Mouse (Mus musculus) Patski (cell line): ENCODE measurements around the gene Pold1. TPM values are rescaled to one million over a fixed set of nuclear protein-coding genes. Genes with fewer than 3 reads are reported as not detected.

Source experiments
- ATAC-seq: fragments of 100-300 bp; one replicate; pipeline ENCODE4 v1.8.0; 2021
- CTCF ChIA-PET: fragments of 350-600 bp; sonication (Branson Sonifier 250); formaldehyde crosslinking; loops from one replicate; lab custom pipeline; 2022; ENCODE audit warnings: inconsistent platforms; lab: Charles Lee
- POLR2A ChIA-PET: fragments of 350-600 bp; sonication (Branson Sonifier 250); formaldehyde crosslinking; loops from one replicate; lab custom pipeline; 2022; ENCODE audit warnings: antibody characterized with exemption, inconsistent platforms; lab: Charles Lee
- DNase-seq: peaks from one replicate; pipeline ENCODE4 v3.0.0-alpha.2; 2011; ENCODE audit warnings: low read depth, low spot score
- H3K27me3 ChIP-seq: fragments of 371-371 bp; one replicate; pipeline ENCODE4 v1.5.1; 2021
- CTCF ChIP-seq: fragments of 100-300 bp; IDR thresholded peaks from one replicate; pipeline ENCODE4 v1.5.1; 2021
- in situ Hi-C: fragments of 300-500 bp; cut with MboI; formaldehyde crosslinking; loops from 3 replicates; pipeline ENCODE4 v1.11.1; 2018; ENCODE audit warnings: low pct_unique_long_range_greater_than_20kb, mixed read lengths
- polyA plus RNA-seq: library from polyadenylated mRNA; unstranded; gene quantifications from one replicate; pipeline ENCODE4 v1.2.3, GENCODE M21; 2021

Pold1 gene
- polyA plus RNA-seq, 1 experiment from 2014 or later = 30.9 TPM

GRCm38 (mm10) chr7:44590402-44591347 is 42.0 kb upstream of the Pold1 start, which contains the start of gene Kcnc3:
Gene Kcnc3 (plus strand): TSS chr7:44590664.
- H3K27me3 ChIP-seq = peaks cover 24% of the 10 kb centered on the region
- ChIA-PET POLR2A (no interaction called here), CTCF (no interaction called here)
- DNase-seq (no peak), ATAC-seq (peak; percentile 49)
- TF ChIP-seq CTCF = no peak
- in situ Hi-C loops = no loop called here

GRCm38 (mm10) chr7:44589946-44590345 is 41.3 kb upstream of the Pold1 start:
- TF ChIP-seq CTCF = no peak
- H3K27me3 ChIP-seq = peaks cover 31% of the 10 kb centered on the region
- POLR2A ChIA-PET = no interaction called here
- DNase-seq (no peak), ATAC-seq (no peak)
- in situ Hi-C loops = no loop called here
- CTCF ChIA-PET = no interaction called here

GRCm38 (mm10) chr7:44589149-44589548 is 40.5 kb upstream of the Pold1 start:
- DNase-seq = no peak
- H3K27me3 ChIP-seq = peaks cover 33% of the 10 kb centered on the region
- peak; percentile 28 for ATAC-seq
- in situ Hi-C loops = no loop called here
- CTCF ChIA-PET = no interaction called here
- no peak for TF ChIP-seq CTCF
- POLR2A ChIA-PET = no interaction called here

GRCm38 (mm10) chr7:44588338-44588737 is 39.7 kb upstream of the Pold1 start:
- in situ Hi-C loops = no loop called here
- no peak for TF ChIP-seq CTCF
- ATAC-seq (no peak), DNase-seq (no peak)
- peaks cover 33% of the 10 kb centered on the region for H3K27me3 ChIP-seq
- POLR2A ChIA-PET = no interaction called here
- CTCF ChIA-PET = no interaction called here

- no peak for DNase-seq
- ChIA-PET POLR2A (no interaction called here), CTCF (no interaction called here)
- peaks cover 33% of the 10 kb centered on the region for H3K27me3 ChIP-seq
- no peak for ATAC-seq
- TF ChIP-seq CTCF = no peak
- in situ Hi-C loops = no loop called here
These were observed 39.0 kb upstream of the Pold1 start for GRCm38 (mm10) chr7:44587676-44588075.

GRCm38 (mm10) chr7:44586930-44587329 is 38.3 kb upstream of the Pold1 start:
- peaks cover 36% of the 10 kb centered on the region for H3K27me3 ChIP-seq
- in situ Hi-C loops = no loop called here
- DNase-seq (no peak), ATAC-seq (no peak)
- no peak for TF ChIP-seq CTCF
- CTCF ChIA-PET = no interaction called here
- POLR2A ChIA-PET = no interaction called here

- CTCF ChIA-PET = interaction anchor here (0.6 kb wide), 1 partner anchor 64 kb away, joined by 3 read pairs; no protein-coding TSS in a partner anchor
- no peak for TF ChIP-seq CTCF
These were observed 37.9 kb upstream of the Pold1 start for GRCm38 (mm10) chr7:44586518-44586917.

GRCm38 (mm10) chr7:44585606-44586005 is 37.0 kb upstream of the Pold1 start:
- POLR2A ChIA-PET = interaction anchor here (0.7 kb wide), 1 partner anchor 205 kb away, joined by 3 read pairs; no protein-coding TSS in a partner anchor
- TF ChIP-seq CTCF = no peak
- H3K27me3 ChIP-seq = peaks cover 29% of the 10 kb centered on the region
- DNase-seq (no peak), ATAC-seq (no peak)
- CTCF ChIA-PET = no interaction called here
- in situ Hi-C loops = no loop called here

More at GRCm38 (mm10) chr7:44586518-44586917, 37.9 kb upstream of the Pold1 start:
- POLR2A ChIA-PET = no interaction called here
- in situ Hi-C loops = no loop called here
- DNase-seq (no peak), ATAC-seq (no peak)
- H3K27me3 ChIP-seq = peaks cover 33% of the 10 kb centered on the region

- ATAC-seq (no peak), DNase-seq (no peak)
- H3K27me3 ChIP-seq = peaks cover 28% of the 10 kb centered on the region
- no peak for TF ChIP-seq CTCF
- ChIA-PET CTCF (interaction anchor here (1.0 kb wide), 1 partner anchor 24 kb away, joined by 3 read pairs; no protein-coding TSS in a partner anchor), POLR2A (no interaction called here)
- in situ Hi-C loops = no loop called here
These were observed 36.3 kb upstream of the Pold1 start for GRCm38 (mm10) chr7:44584921-44585320.

GRCm38 (mm10) chr7:44584265-44584804 is 35.7 kb upstream of the Pold1 start:
- DNase-seq (no peak), ATAC-seq (no peak)
- no peak for TF ChIP-seq CTCF
- ChIA-PET CTCF (interaction anchor here (1.0 kb wide), 1 partner anchor 24 kb away, joined by 3 read pairs; no protein-coding TSS in a partner anchor), POLR2A (no interaction called here)
- in situ Hi-C loops = no loop called here
- H3K27me3 ChIP-seq = peaks cover 22% of the 10 kb centered on the region

GRCm38 (mm10) chr7:44583146-44583545 is 34.5 kb upstream of the Pold1 start:
- no peak for TF ChIP-seq CTCF

More at GRCm38 (mm10) chr7:44583146-44583545, 34.5 kb upstream of the Pold1 start:
- POLR2A ChIA-PET = no interaction called here
- no peak for DNase-seq
- no peak for ATAC-seq
- in situ Hi-C loops = no loop called here
- CTCF ChIA-PET = interaction anchor here (1.2 kb wide), 1 partner anchor 12 kb away, joined by 3 read pairs; no protein-coding TSS in a partner anchor
- H3K27me3 ChIP-seq = peaks cover 22% of the 10 kb centered on the region
